Mouse (Mus musculus) retina, adult 2 months (tissue): ENCODE results near the gene Gm20431.

Experiments used
- DNase-seq: peaks from one replicate; pipeline ENCODE4 v3.0.0-alpha.2; 2012; ENCODE audit warnings: low read depth, low spot score

Gene Gm20431

GRCm38 (mm10) chr2:167602364-167602763, 58.9 kb downstream of the Gm20431 start:
- DNase-seq = no peak

DNA sequence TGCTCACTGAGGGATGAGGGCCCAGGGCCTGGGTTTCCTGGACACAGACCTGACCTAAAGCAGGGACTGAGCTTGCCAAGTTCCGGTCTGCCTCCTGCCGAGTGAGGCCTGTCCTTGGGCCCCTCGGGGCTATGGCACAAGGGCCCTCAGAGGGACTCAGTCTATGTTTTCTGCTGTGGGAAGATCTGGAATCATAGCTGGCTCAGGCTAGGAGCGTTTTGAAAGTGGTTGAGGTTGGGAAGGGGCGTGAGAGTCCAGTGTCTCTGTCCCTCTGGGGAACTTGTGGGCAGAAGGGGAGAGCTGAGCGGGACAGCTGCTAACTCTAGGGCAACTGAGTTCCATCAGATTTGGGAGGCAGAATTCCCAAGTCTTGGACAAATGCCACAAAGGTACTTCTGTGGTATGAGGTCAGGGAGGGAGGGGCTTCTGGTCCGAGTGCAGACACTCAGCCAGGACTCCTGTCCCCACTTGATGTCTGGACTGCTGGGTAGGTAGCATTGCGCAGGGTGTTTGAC, 60.8 kb downstream of the Gm20431 start:
- no peak for DNase-seq

DNA sequence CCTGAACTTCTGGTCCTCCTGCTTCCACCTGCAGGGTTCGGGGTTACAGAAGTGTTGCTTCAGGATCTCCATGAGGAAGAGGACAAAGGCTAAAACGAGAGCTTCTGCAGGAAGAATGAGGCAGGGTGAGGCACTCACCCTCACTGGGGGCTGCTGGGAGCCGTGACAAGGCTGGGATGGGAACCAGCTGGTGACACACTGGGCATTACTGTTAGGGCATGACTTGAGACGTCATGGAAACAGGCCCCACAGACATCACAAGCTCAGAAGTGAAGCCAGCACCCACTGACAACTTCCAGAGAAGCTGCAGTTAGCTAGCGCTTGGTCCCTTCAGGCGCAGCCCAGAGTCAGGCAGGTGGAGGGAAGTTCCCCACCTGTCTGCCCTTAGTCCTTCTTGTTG, 61.4 kb downstream of the Gm20431 start:
- no peak for DNase-seq

DNA sequence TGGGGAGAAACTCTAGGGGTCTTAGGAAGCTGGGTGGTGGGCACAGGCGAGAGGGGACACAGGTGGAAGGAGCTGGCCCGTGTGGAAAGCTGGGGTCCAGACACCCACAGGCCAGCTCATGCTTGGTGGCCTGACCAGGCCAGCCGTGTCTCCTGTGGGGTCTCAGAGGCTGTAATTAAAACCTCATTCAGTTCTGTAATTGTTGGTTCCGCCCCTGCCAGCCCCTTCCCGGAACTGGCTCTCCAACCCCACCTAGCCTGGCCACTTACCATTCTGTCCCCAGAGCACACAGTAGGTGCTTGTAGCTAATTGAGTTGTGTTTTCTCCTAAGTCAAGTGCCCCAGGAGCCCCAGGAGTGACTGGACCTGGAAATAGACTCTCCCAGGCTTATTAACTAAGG, 62.1 kb downstream of the Gm20431 start:
- no peak for DNase-seq

DNA sequence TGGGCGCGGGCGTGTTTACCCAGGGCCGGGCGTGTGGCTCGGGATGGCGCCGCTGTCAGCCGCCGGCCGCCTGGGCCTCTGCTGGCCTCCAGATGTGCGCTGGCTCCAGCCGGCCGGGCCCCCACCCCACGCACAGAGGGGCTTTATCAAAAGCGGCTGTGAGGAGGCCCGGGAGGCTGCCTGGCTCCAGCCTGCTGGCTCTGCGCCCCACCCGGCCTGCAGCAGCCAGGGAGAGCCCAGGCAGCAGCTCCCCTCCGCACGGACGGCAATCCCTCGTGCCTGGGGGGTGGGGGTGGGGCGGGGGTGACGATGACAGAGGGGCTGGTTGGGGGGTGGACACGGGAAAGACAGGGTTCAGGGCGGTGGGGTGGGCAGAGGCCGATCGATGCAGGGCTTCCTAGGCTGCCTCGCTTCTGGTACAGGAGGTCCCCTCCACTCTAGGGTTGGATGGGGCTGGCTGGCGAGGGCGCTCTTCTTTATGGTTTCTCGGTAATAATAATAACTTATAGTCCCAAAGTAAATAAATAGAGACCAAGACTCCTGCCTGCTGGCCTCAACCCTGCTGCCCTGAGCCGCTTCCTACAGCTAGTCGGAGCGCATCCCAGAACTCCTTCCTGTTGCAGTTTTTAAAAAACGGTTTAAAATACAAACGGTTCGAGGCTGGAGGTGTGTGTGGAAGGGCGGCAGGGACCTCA, 63.7 kb downstream of the Gm20431 start:
- no peak for DNase-seq

DNA sequence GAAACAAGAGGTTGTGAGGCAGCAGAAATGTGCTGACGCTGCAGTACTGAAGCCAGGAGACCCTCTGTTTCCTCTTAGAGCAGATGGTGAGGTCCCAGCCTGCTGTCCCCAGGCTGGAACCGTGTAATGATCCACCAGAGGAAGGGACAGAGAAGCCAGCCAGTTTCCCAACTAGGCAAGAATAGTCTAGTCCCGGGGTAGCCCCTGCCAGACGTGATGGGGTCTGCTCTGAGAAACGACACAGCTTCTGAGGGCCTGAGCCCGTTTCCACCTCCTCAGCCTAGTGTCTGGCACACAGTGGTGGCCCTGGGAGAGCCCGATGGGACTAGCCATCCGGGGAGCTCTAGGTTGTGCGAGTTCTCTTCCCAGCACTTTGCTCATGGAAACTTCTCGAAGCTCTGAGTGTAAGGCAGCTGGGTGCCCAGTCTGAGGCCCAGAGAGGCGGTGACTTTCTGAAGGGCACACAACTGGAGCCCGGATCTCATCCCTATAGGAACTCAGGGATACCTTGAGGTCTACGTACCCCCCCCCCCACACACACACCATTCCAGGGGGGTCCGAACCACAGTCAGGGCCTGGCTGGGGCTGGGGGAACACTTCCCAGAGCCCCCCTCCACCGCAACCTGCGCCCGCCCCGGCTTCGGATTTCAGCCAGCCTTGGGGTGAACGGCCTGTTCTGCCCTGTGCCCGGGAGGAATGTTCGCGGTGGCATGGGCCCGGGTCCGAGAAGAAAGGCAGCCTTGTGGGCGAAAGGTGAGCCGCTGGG, 64.4 kb downstream of the Gm20431 start:
- DNase-seq = no peak

- DNase-seq = no peak
These were observed 65.0 kb downstream of the Gm20431 start for GRCm38 (mm10) chr2:167596262-167596661.

- no peak for DNase-seq
These were observed 65.5 kb downstream of the Gm20431 start for GRCm38 (mm10) chr2:167595761-167596171.

DNA sequence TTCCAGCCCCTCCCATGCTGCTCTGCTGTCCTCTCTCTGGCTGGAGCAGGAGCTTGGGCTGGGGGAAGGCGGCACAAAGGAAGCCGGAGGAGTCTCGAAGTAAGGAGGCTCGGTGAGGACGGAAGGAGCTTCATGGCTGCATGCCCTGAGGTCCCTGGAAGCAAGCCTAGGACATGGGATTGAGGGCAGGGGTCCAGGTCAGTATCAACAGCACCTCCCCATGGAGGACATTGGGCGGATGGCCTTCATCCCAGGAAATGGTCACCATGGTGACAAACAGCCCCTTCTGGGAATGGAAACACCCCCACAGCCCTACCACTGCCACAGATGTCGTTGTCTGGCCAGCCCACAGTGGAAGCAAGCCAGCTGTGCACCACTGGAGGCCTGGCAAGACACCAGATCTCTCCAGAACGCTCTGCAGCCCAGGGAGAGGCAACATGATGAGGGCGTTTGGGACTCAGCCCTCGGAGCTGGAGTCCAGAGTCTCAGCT, 66.8 kb downstream of the Gm20431 start:
- DNase-seq = no peak

DNA sequence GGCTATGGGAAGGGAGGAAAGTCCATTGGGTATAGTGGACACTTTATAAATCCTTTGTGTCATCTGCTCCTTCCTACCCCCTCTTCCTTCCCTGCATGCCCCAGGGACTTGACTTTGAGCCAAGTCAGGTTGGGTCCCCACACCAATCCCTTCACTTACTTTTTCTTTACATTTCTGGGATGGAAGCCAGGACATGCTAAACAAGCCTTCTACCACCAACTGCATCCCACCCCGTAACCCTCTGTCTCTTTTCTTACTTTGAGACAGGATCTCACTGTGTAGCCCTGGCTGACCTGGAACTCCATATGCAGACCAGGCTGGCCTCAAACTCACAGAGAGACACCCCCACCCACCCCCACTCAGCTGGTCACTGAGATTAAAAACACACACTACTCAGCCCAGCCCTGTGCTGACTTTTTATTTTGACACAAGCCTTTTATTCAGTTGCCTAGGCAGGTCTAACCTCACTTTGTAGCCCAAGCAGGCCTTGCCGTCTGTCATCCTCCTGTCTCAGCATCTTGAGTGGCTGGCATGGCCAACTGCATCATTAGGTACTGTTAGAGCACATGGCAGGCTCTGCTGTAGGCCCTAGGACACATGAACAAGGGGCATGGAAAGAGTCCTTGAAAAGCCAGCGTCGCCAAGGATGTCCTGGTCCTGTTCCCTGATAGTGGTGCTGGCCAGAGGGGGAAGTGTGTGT, 67.6 kb downstream of the Gm20431 start:
- no peak for DNase-seq

DNA sequence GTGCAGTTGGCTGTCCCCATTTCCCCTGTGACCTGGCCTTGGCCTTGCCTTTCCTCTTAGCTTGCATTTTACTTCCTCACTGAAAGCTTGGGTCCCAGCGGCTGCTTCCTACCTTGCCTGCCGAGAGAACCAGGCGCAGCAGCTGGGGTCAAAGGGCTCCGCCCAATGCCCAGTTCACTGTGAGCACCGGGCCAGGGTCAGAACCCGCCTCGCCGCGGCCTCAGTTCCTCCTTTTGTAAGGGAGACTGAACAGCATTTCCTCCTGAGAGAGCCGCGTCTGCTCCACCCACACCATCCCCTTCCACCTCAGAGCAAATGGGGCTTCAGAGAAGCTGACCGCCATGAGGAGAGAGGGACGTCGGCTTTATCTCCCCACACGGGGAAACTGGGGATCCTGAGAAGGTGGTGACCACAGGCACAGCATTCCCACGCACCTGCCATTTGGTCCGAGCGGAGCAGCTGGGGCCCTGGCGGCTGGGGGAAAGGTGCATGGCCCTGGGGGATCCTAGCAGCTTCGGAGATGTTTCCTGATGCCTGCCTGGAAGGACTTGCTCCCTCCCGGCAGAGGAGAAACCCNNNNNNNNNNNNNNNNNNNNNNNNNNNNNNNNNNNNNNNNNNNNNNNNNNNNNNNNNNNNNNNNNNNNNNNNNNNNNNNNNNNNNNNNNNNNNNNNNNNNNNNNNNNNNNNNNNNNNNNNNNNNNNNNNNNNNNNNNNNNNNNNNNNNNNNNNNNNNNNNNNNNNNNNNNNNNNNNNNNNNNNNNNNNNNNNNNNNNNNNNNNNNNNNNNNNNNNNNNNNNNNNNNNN, 72.3 kb downstream of the Gm20431 start:
- DNase-seq = no peak

GRCm38 (mm10) chr2:167586976-167587375, 74.3 kb downstream of the Gm20431 start:
- DNase-seq = no peak

GRCm38 (mm10) chr2:167586041-167586440, 75.3 kb downstream of the Gm20431 start:
- DNase-seq = no peak

- no peak for DNase-seq
These were observed 76.0 kb downstream of the Gm20431 start for GRCm38 (mm10) chr2:167585273-167585672.

DNA sequence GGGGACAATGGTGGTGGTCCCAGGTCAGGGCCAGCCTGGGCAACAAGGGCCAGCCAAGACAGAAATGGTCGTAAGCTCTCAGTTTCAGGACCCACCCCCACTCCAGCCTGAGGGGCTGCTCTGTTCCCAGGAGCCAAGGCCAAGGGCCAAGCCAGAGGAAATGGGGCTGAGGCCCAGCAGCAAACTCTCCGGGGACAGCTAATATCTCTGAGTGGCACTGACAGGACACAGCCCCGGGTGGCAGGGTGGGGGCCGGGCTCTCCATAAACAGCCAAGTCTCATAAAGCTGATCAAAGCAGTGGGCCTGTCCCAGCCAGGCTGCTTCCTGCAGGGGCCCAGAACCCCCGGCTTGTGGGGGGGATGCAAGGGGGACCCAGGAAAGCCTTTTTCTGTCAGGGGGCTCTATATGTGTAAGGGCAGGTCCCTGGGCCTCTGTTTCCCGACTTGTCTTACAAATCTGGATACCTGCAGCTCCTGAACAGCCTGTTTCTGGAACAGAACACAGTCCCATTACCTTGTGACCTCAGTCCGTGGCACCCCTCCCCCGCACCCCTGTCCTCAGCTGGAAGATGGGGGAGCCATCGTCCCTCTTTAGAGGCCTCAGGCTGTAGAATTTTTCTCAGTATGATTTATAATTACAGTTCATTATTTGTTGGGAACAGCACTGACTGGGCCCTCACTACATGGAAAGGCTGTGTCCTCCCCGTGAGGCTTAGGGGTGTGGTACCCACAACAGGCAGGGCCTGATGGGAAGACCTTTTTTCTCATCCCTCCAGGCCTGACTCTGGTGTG, 77.9 kb downstream of the Gm20431 start:
- no peak for DNase-seq

GRCm38 (mm10) chr2:167578521-167578920, 82.8 kb downstream of the Gm20431 start:
- DNase-seq = no peak

GRCm38 (mm10) chr2:167577186-167577785, 84.0 kb downstream of the Gm20431 start:
- no peak for DNase-seq

DNA sequence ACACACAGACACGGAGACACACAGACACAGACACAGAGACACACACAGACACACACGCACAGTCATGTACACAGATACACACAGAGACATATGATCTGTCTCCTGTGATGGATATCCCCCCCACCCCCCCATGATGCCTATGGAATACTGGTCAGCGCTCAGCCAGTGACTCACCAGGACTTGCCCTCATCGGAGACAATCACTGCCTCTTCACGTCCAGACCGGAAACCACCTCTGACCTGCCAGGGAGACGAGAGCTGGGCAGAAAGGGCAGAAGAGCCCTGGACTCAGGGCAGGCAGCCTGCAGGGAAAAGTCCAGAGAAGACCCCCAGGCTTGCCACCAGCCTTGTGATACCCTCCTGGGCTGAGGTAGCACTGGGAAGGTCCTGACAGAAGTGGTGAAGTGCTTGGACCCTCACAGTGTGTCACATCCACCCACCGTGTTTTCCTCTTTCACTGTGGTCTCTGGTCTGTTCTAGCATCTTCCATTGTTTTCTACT, 85.1 kb downstream of the Gm20431 start:
- no peak for DNase-seq

DNA sequence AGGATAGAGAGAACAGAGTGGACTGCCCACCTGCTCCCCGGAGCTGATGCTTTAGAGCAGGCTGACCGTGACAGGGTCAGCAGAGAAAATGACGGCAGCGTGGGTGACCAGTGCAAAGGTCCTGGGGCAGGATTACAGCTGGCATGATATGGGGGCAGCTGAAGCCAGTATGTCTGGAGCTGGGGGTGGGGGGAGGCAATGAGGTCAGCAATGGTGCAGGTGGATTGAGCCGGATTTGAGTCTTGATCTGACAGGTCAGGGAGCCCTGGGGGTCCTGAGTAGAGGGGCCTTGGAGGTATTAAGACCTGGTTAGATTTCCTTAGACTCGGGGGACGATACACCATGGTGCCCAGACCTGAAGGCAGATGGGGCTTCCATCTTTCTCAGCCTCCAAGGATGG, 85.7 kb downstream of the Gm20431 start:
- DNase-seq = no peak

DNA sequence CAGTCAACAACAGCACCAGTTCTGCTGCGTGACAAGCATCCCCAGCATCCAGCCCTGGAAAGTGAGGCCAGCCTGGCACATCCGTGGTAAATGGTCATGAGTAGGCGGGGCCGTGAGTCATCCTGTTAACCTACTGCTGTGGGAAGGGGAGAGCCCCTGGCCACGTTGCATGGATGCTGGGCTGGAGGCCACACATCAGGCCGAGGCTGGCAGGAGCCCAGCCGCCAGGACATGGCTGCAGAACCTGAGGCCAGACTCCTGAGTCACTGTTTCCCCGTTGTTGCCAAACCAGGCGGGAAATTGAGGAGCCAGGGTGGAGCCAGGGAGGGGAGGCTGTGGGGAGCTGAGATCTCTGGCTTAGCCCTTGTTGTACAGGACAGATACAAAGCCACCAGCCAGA, 86.5 kb downstream of the Gm20431 start:
- DNase-seq = no peak
